Mouse (Mus musculus): ENCODE results near the gene Ier3.

- TF ChIP-seq CTCF (IDR thresholded peaks at IDR 0.05; ENCODE audit: borderline replicate concordance, control insufficient read depth, extremely low read depth, insufficient read depth, low read length, poor library complexity) (no peak), POLR2A (IDR thresholded peaks at IDR 0.05; ENCODE audit: control insufficient read depth, extremely low read depth, insufficient read depth, low read length, poor library complexity) (no peak)
Observed at GRCm38 (mm10) chr17:35859371-35859770, 37.9 kb downstream of the Ier3 start.
